Comparison of ENCODE assay signal across 15 mouse cellular contexts in the genomic region with DNA sequence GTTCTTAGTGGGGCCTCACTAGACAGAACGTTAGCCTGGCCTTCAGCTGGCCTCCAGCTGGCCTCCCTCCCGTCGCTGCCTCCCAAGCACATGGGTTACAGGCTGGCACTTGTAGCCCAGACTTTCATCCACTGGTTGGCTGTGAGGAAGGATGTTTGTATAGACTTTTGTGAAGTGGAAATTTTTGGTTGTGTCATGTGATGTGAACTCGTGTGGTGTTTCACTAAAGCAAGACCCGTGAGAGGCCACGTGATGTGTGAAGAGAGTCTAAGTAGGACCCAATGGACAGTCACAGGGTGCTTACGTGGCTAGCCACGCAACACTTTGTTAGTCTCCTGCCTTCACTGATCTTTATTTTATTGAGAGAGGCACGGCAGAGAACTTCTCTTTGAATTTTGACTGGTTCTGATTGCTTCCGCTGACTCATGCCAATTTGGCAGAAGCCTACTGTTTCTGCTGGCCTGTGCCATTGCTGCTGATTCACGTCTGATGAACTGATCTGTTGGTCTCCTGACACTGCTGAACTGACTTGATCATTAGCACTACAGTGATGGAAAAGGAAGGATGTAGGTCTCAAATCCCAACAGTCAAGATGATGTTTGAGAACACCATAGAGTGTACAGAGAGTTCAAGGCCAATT. TPM values are rescaled to one million over a fixed set of nuclear protein-coding genes. Genes with fewer than 3 reads are reported as not detected.
A peak's percentile ranks its signal among the peaks of the same experiment; 100 is the strongest.
DNase-seq lines count a peak whose midpoint lies in the region; ATAC-seq and TF ChIP-seq lines count a peak whose summit lies in the region.
"Had no signal": no experiment of that assay in that cellular context is flagged by ENCODE, and none has a peak within 500 bp of the region (broad histone marks: within the 10 kb centered on the region; RNA-seq: fewer than 3 reads in every experiment).

No protein-coding gene starts in this region.

- ATAC-seq in lung, postnatal 0 days: peak; percentile 83
- ATAC-seq in forebrain, embryonic 13.5 days: no peak
- ATAC-seq: forebrain, embryonic 15.5 days; hindbrain, postnatal 0 days; liver, postnatal 0 days; midbrain, embryonic 16.5 days had no signal

- H3K4me1 ChIP-seq in lung, postnatal 0 days (ENCODE audit: insufficient read depth, low read depth, low read length): no peaks in the 10 kb centered on the region
- no peaks in the 10 kb centered on the region for H3K4me1 ChIP-seq in forebrain, embryonic 13.5 days
- H3K4me1 ChIP-seq: forebrain, embryonic 15.5 days; kidney, embryonic 15.5 days; neural tube, embryonic 15.5 days had no signal

- H3K9me3 ChIP-seq in lung, postnatal 0 days (ENCODE audit: low read length): no peaks in the 10 kb centered on the region
- no peaks in the 10 kb centered on the region for H3K9me3 ChIP-seq in forebrain, embryonic 13.5 days (replicated peaks)
- H3K9me3 ChIP-seq: forebrain, embryonic 15.5 days; kidney, embryonic 15.5 days; neural tube, embryonic 15.5 days had no signal

- H3K27ac ChIP-seq in lung, postnatal 0 days (ENCODE audit: low read length): no peak overlapping the region
- H3K27ac ChIP-seq in forebrain, embryonic 13.5 days: no peak overlapping the region
- H3K27ac ChIP-seq: forebrain, embryonic 15.5 days; hindbrain, postnatal 0 days; kidney, embryonic 15.5 days; neural tube, embryonic 15.5 days had no signal

- DNase-seq in ovary, postnatal 36 days (ENCODE audit: low spot score): peak; percentile 30
- DNase-seq in ovary, postnatal 14 days (ENCODE audit: low spot score): no peak
- DNase-seq in adrenal gland, postnatal 36 days: peak; percentile 59 to 67
- DNase-seq in lung, postnatal 0 days (ENCODE audit: low spot score): peak; percentile 43
- no peak for DNase-seq in right cerebral cortex, postnatal 25 days
- DNase-seq in frontal cortex, adult 2 months (ENCODE audit: extremely low spot score in 1 of 2, low spot score in 1 of 2): no peak
- DNase-seq: liver, postnatal 0 days; right cerebral cortex, postnatal 14 days had no signal

- TF ChIP-seq CTCF in lung, postnatal 0 days (IDR thresholded peaks at IDR 0.05): no peak

- WGBS in lung, postnatal 0 days: 46% methylated on average over 11 of the region's 11 CpGs
- WGBS in forebrain, embryonic 13.5 days: 85% methylated on average over 11 of the region's 11 CpGs

- H3K27me3 ChIP-seq in lung, postnatal 0 days (replicated peaks; ENCODE audit: insufficient read depth, low read length): no peaks in the 10 kb centered on the region
- H3K27me3 ChIP-seq in forebrain, embryonic 13.5 days: no peaks in the 10 kb centered on the region
- H3K27me3 ChIP-seq: forebrain, embryonic 15.5 days; kidney, embryonic 15.5 days; neural tube, embryonic 15.5 days had no signal

- no peak overlapping the region for H3K4me2 ChIP-seq in lung, postnatal 0 days (replicated peaks; ENCODE audit: low read depth, low read length)
- no peak overlapping the region for H3K4me2 ChIP-seq in forebrain, embryonic 13.5 days
- H3K4me2 ChIP-seq: forebrain, embryonic 15.5 days; kidney, embryonic 15.5 days; neural tube, embryonic 15.5 days had no signal

- TF ChIP-seq EP300 in lung, postnatal 0 days (IDR thresholded peaks at IDR 0.05): no peak

- no peaks in the 10 kb centered on the region for H3K36me3 ChIP-seq in lung, postnatal 0 days (ENCODE audit: insufficient read depth, low read length)
- no peaks in the 10 kb centered on the region for H3K36me3 ChIP-seq in forebrain, embryonic 13.5 days (ENCODE audit: poor library complexity, severe bottlenecking)
- H3K36me3 ChIP-seq: forebrain, embryonic 15.5 days; kidney, embryonic 15.5 days; neural tube, embryonic 15.5 days had no signal

- no peak overlapping the region for H3K4me3 ChIP-seq in lung, postnatal 0 days (ENCODE audit: low read depth, low read length)
- H3K4me3 ChIP-seq in forebrain, embryonic 13.5 days: no peak overlapping the region
- H3K4me3 ChIP-seq: forebrain, embryonic 15.5 days; kidney, embryonic 15.5 days; neural tube, embryonic 15.5 days had no signal

- no peak overlapping the region for H3K9ac ChIP-seq in lung, postnatal 0 days (replicated peaks; ENCODE audit: low read depth)
- no peak overlapping the region for H3K9ac ChIP-seq in forebrain, embryonic 13.5 days
- H3K9ac ChIP-seq: forebrain, embryonic 15.5 days; kidney, embryonic 15.5 days; liver, postnatal 0 days; neural tube, embryonic 15.5 days had no signal

RNA-seq across cellular contexts. Expression of a gene that starts 36.5 kb away (rescaled TPM):
- under 1 TPM in 1 of 2 experiments, not detected in 1; 0.03 TPM for total RNA-seq in adrenal gland, postnatal 36 days (2021)
- 0.11 TPM in 2 replicates for polyA plus RNA-seq in lung, postnatal 0 days (2015; fragmentation: Nextera tagmentation; extraction: Ambion mirVana)
- polyA plus RNA-seq in forebrain, embryonic 13.5 days (2015; fragmentation: Nextera tagmentation; extraction: Ambion mirVana): 0.08 and 0.12 TPM in 2 replicates
- polyA plus RNA-seq in frontal cortex, adult 2 months (2012; rRNA removed): 0.20 and 0.29 TPM in 2 replicates
- polyA plus RNA-seq: limb, embryonic 11.5 days had no signal

Comparison
In these comparisons a context has a peak if more than half of its experiments do, and no peak if none do; other contexts are left out.
1. DNase-seq: peak in ovary, postnatal 36 days (single experiment), adrenal gland, postnatal 36 days (2 of 2) and lung, postnatal 0 days (single experiment); none in ovary, postnatal 14 days (single experiment), right cerebral cortex, postnatal 25 days (single experiment) and frontal cortex, adult 2 months (0 of 2).